Mouse (Mus musculus): ENCODE results near the gene Abhd4. TPM values are rescaled to one million over a fixed set of nuclear protein-coding genes. Genes with fewer than 3 reads are reported as not detected.
A peak's percentile ranks its signal among the peaks of the same experiment; 100 is the strongest.

The Abhd4 gene
- polyA plus RNA-seq, 1 experiment = 237 TPM

DNA sequence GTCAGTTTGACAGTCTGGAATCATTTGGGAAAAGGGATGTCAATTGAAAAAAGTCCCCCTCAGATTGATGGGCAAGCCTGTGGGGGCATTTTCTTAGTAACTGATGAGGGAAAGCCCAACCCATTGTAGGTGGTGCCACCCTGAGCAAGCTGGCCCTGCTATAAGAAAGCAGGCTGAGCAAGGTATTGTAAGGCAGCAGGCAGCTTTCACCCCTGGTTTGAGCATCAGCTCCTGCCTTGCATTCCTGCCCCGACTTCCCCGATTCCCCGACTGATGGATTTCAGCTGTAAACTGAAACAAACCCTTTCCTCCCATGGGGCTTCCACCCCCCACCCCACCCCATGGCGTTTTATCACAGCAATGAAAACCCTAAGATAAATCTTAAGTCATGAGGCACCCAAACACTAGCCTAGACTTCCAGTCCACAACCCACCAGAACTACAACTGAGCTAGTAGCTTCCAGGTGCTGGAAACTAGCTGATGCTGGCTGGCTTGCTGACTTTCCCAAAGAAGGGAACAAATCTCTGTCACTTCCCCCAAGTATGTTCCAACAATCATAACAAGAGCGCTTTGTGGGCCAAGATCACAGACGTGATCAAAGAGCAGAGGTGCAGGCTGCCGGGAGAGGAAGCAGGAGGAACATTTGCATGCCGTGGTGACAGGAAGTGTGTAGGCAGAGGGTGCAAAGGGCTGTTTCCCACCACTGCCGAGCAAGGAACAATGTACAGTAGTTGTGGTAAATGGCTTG, 21.0 kb upstream of the Abhd4 start:
- no peak for TF ChIP-seq CTCF (IDR thresholded peaks at IDR 0.05; ENCODE audit: control insufficient read depth, insufficient read depth, insufficient replicate concordance, low read depth, low read length)
- no peak for TF ChIP-seq POLR2A (IDR thresholded peaks at IDR 0.05; ENCODE audit: control insufficient read depth, low read depth, low read length)
- Histone ChIP-seq H3K36me3 (ENCODE audit: control insufficient read depth, insufficient read depth, low read length) (no peaks in the 10 kb centered on the region), H3K4me1 (ENCODE audit: control insufficient read depth, insufficient read depth, low read length) (peaks cover 18% of the 10 kb centered on the region), H3K4me3 (ENCODE audit: control insufficient read depth, low read depth, low read length) (peak overlapping the region; percentile 70), H3K27me3 (ENCODE audit: control insufficient read depth, insufficient read depth, low read length) (no peaks in the 10 kb centered on the region), H3K27ac (ENCODE audit: control insufficient read depth, insufficient read depth, low read depth, low read length) (no peak overlapping the region)

- Histone ChIP-seq H3K36me3 (ENCODE audit: control insufficient read depth, insufficient read depth, low read length) (no peaks in the 10 kb centered on the region), H3K27me3 (ENCODE audit: control insufficient read depth, insufficient read depth, low read length) (no peaks in the 10 kb centered on the region), H3K4me3 (ENCODE audit: control insufficient read depth, low read depth, low read length) (peak overlapping the region; percentile 70), H3K27ac (ENCODE audit: control insufficient read depth, insufficient read depth, low read depth, low read length) (no peak overlapping the region), H3K4me1 (ENCODE audit: control insufficient read depth, insufficient read depth, low read length) (peaks cover 12% of the 10 kb centered on the region)
- TF ChIP-seq POLR2A (IDR thresholded peaks at IDR 0.05; ENCODE audit: control insufficient read depth, low read depth, low read length) = no peak
- TF ChIP-seq CTCF (IDR thresholded peaks at IDR 0.05; ENCODE audit: control insufficient read depth, insufficient read depth, insufficient replicate concordance, low read depth, low read length) = no peak
Observed at GRCm38 (mm10) chr14:54233559-54234143, 20.3 kb upstream of the Abhd4 start.

DNA sequence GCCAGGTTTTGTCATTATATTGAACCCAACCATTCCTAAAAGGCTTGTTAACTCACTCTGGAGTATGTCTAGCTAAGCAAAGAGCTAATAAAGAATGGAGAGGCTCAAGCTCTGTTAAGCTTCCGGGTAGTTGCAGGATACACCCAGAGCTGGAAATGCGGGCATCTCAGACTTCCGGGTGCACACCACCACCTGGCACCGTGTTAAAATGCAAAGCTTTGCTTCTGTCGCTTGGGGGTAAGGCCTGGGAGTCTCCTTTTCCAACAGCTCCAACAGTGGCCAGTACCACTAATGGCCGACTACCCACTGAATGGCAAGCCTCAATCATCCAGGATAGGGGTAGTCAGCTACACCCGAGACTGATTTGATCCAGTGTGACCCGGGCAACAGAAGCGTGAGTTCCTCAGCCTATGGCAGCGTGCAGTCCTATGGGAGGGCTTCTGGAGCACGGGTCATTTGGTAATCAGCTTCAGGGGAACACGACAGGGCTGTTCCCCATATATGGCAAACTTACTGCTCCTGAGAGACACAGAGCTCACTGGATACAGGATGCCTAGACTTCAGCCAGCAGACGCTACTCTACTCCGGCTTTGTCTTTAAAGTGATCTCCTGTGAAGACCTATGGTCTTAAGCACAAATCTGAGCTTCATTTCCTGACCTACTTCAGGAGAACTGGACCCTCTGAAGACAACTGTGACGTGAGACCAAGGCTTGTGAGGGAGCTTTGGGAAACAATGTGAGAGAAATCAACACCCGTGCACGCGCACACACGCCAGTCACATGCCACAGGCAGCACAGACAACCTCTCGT, 19.6 kb upstream of the Abhd4 start:
- no peaks in the 10 kb centered on the region for H3K27me3 ChIP-seq (ENCODE audit: control insufficient read depth, insufficient read depth, low read length)
- TF ChIP-seq POLR2A (IDR thresholded peaks at IDR 0.05; ENCODE audit: control insufficient read depth, low read depth, low read length) (no peak), CTCF (IDR thresholded peaks at IDR 0.05; ENCODE audit: control insufficient read depth, insufficient read depth, insufficient replicate concordance, low read depth, low read length) (no peak)
- H3K27ac ChIP-seq (ENCODE audit: control insufficient read depth, insufficient read depth, low read depth, low read length) = no peak overlapping the region
- H3K4me1 ChIP-seq (ENCODE audit: control insufficient read depth, insufficient read depth, low read length) = peaks cover 5% of the 10 kb centered on the region
- no peak overlapping the region for H3K4me3 ChIP-seq (ENCODE audit: control insufficient read depth, low read depth, low read length)
- no peaks in the 10 kb centered on the region for H3K36me3 ChIP-seq (ENCODE audit: control insufficient read depth, insufficient read depth, low read length)

- peaks cover 7% of the 10 kb centered on the region for H3K4me1 ChIP-seq (ENCODE audit: control insufficient read depth, insufficient read depth, low read length)
- H3K36me3 ChIP-seq (ENCODE audit: control insufficient read depth, insufficient read depth, low read length) = no peaks in the 10 kb centered on the region
- TF ChIP-seq POLR2A (IDR thresholded peaks at IDR 0.05; ENCODE audit: control insufficient read depth, low read depth, low read length) = no peak
- H3K4me3 ChIP-seq (ENCODE audit: control insufficient read depth, low read depth, low read length) = no peak overlapping the region
- no peak overlapping the region for H3K27ac ChIP-seq (ENCODE audit: control insufficient read depth, insufficient read depth, low read depth, low read length)
- no peaks in the 10 kb centered on the region for H3K27me3 ChIP-seq (ENCODE audit: control insufficient read depth, insufficient read depth, low read length)
Observed at GRCm38 (mm10) chr14:54235825-54236540, 18.0 kb upstream of the Abhd4 start.

DNA sequence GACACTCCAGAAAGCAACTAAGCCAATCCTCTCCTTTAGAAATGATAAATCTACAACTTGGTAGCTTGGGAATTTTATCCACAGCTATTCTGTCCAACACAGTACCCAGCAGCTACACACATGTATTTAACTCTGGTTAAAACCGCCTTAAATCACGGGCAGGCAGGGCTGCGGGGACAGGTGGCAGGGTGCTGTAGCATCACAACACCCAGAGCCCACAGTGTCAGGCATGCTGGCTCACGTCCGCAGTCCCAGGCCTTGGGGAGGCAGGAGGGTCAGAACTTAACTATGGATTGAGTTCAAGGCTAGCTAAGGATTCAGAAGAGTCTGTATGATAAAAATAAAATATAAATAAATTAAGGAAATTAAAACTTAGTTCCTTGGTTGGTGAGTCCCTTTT, 17.1 kb upstream of the Abhd4 start:
- no peak overlapping the region; the same call in 1 of the 2 replicates for H3K27ac ChIP-seq (ENCODE audit: control insufficient read depth, insufficient read depth, low read depth, low read length)
- peaks cover 3% of the 10 kb centered on the region; the same call in 1 of the 2 replicates for H3K4me1 ChIP-seq (ENCODE audit: control insufficient read depth, insufficient read depth, low read length)
- H3K4me3 ChIP-seq (ENCODE audit: control insufficient read depth, low read depth, low read length) = no peak overlapping the region
- H3K27me3 ChIP-seq (ENCODE audit: control insufficient read depth, insufficient read depth, low read length) = no peaks in the 10 kb centered on the region
- TF ChIP-seq POLR2A (IDR thresholded peaks at IDR 0.05; ENCODE audit: control insufficient read depth, low read depth, low read length) (no peak), CTCF (IDR thresholded peaks at IDR 0.05; ENCODE audit: control insufficient read depth, insufficient read depth, insufficient replicate concordance, low read depth, low read length) (no peak)
- peaks cover 2% of the 10 kb centered on the region for H3K36me3 ChIP-seq (ENCODE audit: control insufficient read depth, insufficient read depth, low read length)

DNA sequence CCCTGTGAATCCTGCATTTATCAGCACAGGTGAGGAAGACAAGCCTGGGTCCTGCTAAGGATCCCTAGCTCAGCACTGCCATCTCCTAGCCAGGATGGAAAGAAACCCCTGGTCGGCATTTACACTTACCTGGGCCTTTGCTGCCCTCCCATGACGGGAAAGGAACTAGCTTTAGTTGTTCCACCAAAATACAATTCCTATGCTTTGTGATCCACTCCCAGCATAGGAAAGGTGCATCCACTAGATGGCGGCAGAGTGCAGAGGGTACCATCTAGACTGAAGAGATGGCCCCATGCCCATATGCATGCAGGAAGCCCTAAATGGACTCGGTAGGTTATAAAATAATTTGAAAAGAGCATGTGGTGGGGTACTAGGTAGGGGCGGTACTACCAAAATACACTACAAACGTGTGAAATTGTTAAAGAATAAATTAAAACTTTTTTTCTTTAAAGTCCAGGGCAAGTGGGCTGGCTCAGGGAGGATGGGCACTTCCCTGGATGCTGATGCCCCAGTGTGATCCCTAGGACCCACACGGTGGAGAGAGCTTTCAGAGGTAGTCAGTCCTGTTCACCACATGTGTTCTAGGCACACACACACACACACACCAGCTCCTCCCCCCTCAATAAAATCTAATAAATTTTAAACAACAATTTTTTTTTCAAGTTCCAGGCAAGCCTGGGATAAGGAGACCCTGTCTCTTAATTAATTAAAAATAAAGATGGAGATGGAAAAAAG, 14.8 kb upstream of the Abhd4 start:
- no peak overlapping the region for H3K27ac ChIP-seq (ENCODE audit: control insufficient read depth, insufficient read depth, low read depth, low read length)
- H3K4me3 ChIP-seq (ENCODE audit: control insufficient read depth, low read depth, low read length) = no peak overlapping the region
- H3K36me3 ChIP-seq (ENCODE audit: control insufficient read depth, insufficient read depth, low read length) = peaks cover 2% of the 10 kb centered on the region
- peaks cover 2% of the 10 kb centered on the region; the same call in 1 of the 2 replicates for H3K4me1 ChIP-seq (ENCODE audit: control insufficient read depth, insufficient read depth, low read length)
- TF ChIP-seq POLR2A (IDR thresholded peaks at IDR 0.05; ENCODE audit: control insufficient read depth, low read depth, low read length) (no peak), CTCF (IDR thresholded peaks at IDR 0.05; ENCODE audit: control insufficient read depth, insufficient read depth, insufficient replicate concordance, low read depth, low read length) (peak; percentile 49; the same call in 1 of the 2 replicates)
- H3K27me3 ChIP-seq (ENCODE audit: control insufficient read depth, insufficient read depth, low read length) = no peaks in the 10 kb centered on the region
